Mouse (Mus musculus) T-helper 2 cell (primary cell): ENCODE results near the gene Ciz1.

Source experiments
- in situ Hi-C: fragments of 300-600 bp; cut with MboI, MseI; formaldehyde crosslinking; loops from one replicate; pipeline ENCODE4 v1.15.1; 2025; ENCODE audit warnings: high pct_unique_total_duplicates

The Ciz1 gene

DNA sequence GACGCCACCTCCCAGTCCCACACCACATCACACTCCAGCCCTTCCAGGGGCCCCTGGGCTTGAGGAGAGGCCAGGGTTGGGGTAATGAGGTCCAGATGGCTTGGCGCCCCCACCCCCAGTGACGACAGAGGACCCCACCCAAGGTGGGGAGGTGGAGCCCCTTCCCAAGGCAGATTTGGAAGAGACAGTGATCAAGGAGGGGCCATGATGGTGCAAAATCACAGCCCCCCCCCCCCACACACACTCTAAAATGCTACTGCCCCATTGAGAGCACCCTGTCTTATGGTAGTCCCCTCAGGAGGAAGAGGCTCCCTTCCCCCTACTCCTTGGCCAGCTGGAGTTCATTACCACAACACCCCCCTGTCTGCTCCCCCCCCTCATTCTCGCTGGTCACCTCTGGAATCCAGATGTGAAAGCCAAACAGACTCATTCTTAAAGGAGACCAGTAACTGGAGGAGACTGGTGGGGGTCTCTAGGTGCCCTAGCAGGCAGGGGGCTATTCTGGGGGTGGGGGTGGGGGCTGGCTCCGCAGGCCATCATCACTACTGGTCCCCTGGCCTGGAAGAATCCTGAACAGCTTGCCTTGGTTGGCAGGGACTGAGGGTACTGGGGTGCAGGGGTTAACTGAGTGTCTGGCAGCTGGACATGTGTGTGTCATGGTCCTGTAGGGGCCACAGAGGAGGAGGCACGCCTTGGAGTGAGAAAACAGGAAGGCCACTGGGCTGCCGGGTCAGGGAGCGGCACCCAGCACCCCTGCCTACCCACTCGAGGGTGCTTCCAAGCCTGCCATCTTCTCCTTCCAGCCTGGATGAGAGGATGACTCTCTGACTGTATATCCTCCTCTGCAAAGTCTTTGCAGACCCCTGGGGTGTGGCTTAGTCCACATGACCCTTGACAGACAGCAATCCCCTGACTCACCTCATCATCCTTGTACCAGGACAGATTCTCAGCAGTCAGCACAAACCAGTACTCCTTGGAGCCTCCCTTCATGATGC, 32.2 kb upstream of the Ciz1 start:
- in situ Hi-C loops: no loop called here

- in situ Hi-C loops: no loop called here
Observed at GRCm38 (mm10) chr2:32320721-32321120, 31.4 kb upstream of the Ciz1 start.

DNA sequence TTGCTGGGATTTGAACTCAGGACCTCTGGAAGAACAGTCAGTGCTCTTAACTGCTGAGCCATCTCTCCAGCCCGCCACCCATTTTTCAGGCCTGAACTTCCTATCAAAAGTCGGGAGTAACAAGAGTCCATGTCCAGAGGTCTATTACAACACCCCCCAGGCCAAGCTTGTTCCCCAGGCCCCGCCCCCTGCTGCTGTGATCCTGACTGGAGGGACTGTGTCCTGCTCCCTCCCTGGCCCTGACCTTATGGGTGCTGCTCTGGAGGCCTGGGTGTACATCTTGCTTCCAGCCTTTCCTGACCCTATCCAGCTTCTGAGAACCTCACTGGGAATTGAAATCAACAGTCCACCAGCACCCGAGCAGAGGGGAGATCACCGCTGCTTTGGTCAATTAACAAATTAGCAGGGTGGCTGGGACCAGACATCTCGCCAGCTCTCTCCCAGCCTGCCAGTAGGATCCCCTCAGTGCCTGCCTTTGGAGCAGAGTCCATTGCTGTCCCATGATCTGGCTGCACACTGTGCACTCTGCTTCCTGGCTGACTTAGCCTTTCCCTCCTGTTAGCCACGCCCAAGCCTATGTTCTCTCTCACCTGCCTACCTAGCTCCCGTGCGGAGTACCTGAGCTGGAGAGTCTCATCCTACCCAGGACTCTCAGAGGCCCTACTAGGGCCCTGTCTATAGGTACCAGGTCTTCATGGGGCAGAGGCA, 30.4 kb upstream of the Ciz1 start:
- in situ Hi-C loops: no loop called here

DNA sequence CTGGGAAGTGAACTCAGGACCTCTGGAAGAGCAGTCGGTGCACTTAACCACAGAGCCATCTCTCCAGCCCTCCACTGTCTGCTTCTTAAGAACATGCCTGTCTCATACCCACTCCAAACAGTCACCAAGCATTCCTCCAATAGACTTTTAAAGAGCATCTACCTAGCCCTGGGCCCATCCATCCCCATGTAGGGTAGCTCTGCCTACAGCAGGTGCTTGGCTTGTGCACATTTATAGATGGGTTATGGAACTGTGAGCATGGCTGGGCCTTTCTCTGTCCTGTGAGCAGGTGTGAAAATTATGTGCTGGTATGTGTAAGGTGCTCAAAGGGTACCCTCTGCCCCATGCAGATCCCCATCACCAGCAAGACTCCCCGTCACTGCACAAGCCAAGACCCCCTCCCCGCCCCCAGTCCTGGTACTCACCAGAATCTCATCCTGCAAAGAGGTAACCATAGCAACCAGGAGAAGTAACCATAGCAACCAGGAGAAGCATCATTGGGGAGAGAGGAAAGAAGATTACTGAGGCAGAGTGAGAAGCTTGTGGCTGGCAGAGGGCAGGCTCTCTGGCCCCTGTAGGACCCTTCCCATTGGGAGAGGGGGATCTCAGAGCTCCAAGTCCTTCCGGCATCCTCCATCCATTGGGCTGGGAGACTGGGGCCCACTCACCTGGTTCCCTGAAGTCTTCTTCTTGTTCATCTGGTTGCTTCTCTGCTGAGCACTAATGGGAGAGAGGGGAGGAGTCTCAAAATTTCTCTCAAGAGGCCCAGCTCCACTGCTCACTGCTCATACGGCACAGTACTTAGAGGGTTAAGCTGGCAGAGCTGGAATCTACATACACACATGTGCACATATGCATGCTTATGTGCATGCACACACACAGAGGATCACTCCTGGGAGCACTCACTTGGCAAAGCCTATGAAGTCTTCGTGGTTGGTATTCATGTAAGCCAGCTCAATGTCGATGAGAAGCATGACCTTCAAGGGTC, 29.1 kb upstream of the Ciz1 start:
- in situ Hi-C loops: no loop called here

GRCm38 (mm10) chr2:32324322-32324721, 27.8 kb upstream of the Ciz1 start:
- in situ Hi-C loops: no loop called here

- in situ Hi-C loops: no loop called here
Observed at GRCm38 (mm10) chr2:32325342-32325741, 26.8 kb upstream of the Ciz1 start.

GRCm38 (mm10) chr2:32327200-32327599, 24.9 kb upstream of the Ciz1 start:
- in situ Hi-C loops: no loop called here

GRCm38 (mm10) chr2:32328911-32329460, 23.1 kb upstream of the Ciz1 start:
- in situ Hi-C loops: no loop called here

DNA sequence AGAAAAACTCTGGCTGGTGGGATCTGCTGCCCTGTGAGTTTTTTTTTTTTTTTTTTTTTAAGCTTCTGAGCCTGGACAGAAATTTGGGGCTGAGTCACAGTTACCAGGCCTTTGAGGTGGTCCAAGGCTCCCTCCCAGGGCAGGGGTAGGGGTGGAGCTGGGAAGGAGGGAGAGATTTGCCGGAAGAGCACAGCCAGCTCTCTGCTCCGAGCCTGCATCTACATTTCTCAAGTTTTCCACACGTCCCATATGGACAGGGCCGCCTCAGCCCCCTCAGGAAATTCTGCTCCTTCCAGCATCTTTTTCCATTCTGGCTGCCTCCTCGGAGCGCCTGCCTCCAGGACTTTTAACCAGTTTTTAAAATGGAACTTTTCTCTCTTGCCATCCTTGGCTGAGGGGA, 22.6 kb upstream of the Ciz1 start:
- in situ Hi-C loops: no loop called here

DNA sequence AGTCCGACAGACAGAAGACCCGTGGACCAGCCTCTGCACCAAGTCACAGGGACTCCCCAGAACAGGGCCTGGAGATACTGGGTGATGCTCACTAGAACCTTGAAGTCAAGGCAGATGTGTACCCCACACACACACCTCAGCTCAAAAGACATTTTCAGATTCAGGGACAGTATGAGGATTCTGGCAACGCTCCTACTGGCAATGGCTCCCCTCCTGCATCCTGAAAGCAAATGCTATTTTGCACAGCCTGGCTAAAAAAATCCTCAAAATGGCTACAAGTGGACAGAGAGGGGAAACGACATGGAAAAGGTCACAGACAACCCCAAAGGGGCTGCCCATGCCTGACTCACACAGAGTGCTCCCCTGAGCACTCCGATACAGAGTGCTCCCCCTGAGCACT, 20.0 kb upstream of the Ciz1 start:
- in situ Hi-C loops: no loop called here

GRCm38 (mm10) chr2:32335888-32336287, 16.2 kb upstream of the Ciz1 start:
- in situ Hi-C loops: no loop called here

DNA sequence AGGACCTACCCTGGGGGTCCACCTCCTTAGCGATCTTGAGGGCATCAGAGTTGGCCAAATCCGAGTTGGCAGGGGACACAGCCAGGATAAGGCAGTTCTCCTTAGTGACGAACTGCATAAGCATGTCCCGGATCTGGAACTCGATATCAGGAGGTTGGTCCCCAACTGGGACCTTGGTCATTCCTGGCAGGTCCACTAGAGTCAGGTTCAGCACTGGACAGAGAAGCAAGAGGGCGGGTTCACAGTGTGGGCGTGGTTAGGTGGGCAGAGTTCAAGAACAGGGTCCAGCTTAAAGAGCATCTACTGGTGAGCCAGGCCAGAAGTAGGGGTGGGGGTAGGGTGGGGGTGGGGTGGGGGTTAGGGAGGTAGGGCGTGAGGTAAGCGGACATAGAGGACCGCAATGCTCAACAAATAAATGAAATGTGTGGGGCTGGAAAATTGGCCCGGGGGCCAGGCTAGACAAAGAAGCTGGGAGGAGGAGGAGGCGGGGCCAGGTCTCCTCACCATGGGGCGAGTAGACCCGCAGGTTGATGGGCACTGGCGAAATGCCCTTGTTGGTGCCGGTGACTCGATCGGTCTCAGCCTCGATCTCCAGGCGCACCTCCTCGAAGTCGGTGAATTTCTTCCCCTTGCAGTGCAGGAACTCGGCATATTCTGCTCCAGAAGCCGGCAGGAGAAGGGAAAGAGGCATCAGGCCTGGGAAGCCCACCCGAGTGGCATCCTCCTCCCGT, 12.1 kb upstream of the Ciz1 start:
- in situ Hi-C loops: no loop called here

- in situ Hi-C loops: no loop called here
Observed at GRCm38 (mm10) chr2:32340836-32341633, 11.1 kb upstream of the Ciz1 start.

DNA sequence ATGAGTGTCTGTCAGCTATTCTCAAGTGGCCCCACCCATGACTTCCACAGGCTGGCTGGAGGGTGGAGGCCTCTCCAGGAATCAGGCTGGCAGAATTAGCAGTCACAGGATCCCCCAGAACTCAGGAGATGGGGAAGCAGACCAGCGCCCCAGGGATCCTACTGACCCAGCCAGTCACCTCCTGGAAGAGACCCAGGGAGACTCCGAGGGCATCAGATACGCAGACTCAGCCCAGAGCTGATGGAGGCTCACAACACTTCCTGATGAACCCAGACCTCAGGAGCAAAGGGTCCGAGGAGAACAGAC, 10.5 kb upstream of the Ciz1 start:
- in situ Hi-C loops: no loop called here

DNA sequence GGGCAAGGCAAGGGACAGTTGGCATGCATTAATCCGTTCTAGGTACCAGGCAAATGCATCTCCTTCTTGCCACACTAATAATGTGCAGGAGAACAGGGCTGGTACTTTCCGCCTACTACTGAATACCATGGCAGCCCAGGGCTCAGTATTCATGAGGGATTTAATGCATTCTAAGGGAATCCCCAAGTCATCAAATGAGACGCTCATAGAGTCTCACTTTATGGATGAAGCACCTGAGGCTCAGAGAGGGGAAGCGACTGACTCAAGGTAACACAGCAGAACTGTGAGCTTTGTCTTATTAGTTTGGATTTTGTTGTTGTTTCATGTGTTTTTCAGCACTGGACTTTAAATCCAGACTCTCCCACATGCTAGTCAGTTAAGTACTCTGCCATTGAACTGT, 10.1 kb upstream of the Ciz1 start:
- in situ Hi-C loops: no loop called here

GRCm38 (mm10) chr2:32342539-32343350, 9.4 kb upstream of the Ciz1 start:
- in situ Hi-C loops: no loop called here

DNA sequence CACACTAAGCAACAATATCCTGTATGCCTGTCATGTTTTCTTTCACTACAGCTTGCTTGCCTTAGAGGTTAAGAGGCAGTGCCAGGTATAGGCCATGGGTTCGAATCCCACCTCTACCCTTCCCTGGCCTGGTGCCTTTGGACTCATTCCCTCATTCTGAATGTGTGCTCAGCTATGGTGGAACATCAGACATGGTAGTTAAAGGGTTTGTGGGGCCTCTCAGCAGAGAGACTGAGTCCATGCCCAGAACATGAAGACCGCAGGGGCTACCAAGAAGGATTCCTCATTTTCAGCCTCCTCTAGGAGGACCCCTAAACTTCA, 8.8 kb upstream of the Ciz1 start:
- in situ Hi-C loops: no loop called here

- in situ Hi-C loops: no loop called here
Observed at GRCm38 (mm10) chr2:32344056-32344455, 8.1 kb upstream of the Ciz1 start.

DNA sequence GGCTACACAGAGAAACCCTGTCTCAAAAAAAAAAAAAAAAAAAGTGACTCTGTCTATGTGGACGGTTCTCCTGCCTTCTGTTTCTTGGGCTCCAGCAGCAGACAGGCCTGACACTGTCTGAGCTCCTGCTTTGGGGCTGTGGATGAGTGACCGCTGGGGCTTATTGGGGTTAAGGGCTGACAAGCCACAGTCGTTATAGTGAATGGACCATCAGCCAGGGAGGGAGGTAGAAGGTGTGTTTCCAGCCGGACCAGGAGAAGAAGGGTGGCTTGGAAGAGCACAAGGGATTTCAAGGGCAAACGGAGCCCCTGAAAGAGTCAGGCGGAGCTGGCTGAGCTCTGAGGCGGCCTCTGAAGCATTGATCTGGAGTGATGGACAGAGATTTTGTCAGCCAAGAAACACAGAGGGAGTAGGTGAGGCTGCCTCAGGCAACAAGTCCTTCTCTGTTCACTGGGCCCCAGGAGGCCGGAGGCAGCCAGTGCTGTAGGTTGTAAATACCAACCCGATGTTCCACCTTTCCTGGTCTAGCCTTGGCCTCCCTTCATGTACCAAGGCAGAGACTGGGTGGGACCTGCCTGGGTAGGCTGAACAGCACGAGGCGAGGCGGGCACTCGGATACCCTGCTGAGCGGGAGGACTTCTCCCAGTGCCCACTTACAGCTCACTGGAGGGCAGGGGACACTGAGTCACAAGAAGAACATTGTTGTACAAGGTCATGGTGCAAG, 7.4 kb upstream of the Ciz1 start:
- in situ Hi-C loops: no loop called here
